Mouse (Mus musculus): ENCODE results near the gene Igfbp1.
A peak's percentile ranks its signal among the peaks of the same experiment; 100 is the strongest.

Gene Igfbp1

GRCm38 (mm10) chr11:7197491-7197941 is at the start of gene Igfbp1:
Igfbp1 (plus strand) TSS chr11:7197782.
- DNase-seq, result no peak

- no peak for DNase-seq
Observed at GRCm38 (mm10) chr11:7147945-7148344, 49.6 kb upstream of the Igfbp1 start.

DNA sequence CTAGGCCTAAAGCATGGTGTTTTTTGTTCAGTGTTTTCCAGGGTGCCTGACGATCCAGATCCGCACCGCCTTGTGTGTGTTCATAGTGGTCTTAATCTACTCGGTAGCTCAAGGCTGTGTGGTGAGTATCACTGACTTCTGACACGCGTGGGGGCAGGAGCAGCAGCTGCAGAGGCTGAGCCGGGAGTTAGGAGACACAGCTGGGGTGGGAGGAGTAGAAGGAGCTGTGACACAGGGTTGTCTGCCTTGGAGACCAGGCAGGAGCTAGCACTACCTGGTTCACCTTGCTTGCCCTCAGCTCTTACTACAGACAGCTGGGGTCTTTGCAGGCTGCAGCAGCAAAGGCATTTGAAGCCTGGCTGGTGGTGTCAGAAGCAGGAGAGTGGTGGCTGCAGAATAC is 48.1 kb upstream of the Igfbp1 start:
- no peak for DNase-seq

DNA sequence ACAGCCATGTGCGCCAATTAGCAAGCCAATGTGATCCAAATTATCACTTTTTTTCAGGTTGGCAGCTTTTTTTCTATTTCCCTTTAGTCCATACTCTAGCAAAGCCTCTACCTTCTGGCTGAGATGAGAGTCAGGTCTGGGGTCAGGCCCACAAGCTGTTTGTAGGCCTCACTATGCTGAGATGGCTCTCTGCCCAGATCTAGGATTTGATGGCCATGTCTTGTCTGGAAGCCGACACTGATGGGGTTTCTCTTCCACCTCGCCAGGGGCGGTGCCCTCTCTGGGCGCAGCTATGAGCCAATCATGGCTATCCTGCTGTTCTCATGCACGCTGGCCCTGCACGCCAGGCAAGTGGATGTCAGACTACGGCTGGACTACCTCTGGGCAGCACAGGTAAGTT is 47.1 kb upstream of the Igfbp1 start:
- no peak for DNase-seq

GRCm38 (mm10) chr11:7152371-7152770 is 45.2 kb upstream of the Igfbp1 start:
- no peak for DNase-seq

DNA sequence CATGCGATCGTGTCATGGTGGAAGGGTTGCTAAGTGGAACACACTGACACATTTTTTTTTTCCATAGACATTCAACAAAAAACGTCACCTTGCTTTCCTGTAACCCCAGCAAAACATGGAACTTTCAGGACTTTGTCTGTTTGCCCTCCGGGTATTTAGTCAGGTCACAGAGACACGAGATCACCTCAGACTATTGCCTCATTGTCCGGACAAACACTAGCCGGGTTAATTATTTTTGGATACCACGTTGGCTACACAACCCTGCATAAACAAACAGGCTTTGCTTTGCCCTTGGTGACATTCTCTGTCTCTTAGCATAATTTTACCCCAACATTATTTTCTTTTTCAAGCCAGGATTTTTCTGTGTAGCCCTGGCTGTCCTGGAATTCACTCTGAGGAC is 44.5 kb upstream of the Igfbp1 start:
- no peak for DNase-seq

DNA sequence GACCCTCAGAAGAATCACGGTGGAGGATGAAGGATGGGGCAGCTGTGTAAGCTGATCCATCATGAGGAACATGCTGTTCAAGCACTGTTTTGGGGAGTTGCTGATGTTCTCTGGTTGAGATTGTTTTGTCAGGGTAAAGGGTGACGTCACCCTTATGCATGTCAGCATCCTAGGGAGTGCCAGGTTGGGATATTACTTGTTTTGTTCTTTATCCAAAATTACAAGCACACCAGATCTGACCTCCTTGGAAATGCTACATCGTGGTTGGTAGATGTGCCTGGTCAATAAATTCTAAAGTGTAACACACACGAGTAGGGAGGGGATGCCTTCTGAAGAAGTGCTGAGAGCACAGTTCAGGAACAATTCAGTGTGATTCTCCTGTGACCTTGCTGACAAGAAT is 41.2 kb upstream of the Igfbp1 start:
- DNase-seq, result no peak

GRCm38 (mm10) chr11:7158196-7158595 is 39.4 kb upstream of the Igfbp1 start:
- DNase-seq, result no peak

DNA sequence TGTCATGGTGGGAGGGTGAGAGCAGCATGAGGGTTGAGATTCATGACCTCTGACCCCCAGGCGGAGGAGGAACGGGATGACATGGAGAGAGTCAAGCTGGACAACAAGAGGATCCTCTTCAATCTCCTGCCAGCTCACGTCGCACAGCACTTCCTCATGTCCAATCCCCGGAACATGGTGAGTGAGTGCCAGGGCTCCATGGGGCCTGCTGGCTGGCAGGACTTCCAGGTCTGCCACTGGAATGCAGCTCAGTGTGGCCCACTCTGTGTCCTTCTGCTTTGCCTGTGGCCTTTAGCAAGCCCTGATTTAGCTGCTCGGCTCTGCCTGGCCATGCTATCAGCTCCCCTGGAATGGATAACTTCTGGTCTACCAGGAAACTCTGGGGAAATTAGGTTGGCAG is 37.4 kb upstream of the Igfbp1 start:
- DNase-seq, result no peak

GRCm38 (mm10) chr11:7160637-7161101 is 36.9 kb upstream of the Igfbp1 start:
- DNase-seq, result no peak

- peak; percentile 26 for DNase-seq
Observed at GRCm38 (mm10) chr11:7161502-7162174, 35.9 kb upstream of the Igfbp1 start.

GRCm38 (mm10) chr11:7164416-7164815 is 33.2 kb upstream of the Igfbp1 start:
- no peak for DNase-seq

DNA sequence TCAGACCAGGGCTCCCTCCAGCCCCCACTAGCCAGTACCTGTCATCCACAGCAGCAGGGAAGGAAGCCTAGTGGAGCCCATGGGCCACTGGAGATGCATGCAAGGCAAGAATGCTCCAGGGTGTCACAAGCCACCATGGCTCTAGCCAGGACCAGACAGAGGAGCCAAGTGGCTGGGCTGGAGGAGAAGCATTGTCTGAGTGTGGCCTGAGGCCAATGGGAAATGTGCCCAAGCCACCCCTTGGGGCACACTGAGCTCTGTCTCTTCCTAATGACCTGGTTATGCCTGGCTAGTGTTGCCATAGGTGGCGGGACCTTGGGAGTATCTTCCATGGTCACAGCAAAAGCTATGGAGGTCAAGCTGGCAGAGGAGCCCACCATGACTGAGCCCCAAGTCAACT is 27.9 kb upstream of the Igfbp1 start:
- no peak for DNase-seq

GRCm38 (mm10) chr11:7173664-7174063 is 23.9 kb upstream of the Igfbp1 start:
- DNase-seq, result no peak

DNA sequence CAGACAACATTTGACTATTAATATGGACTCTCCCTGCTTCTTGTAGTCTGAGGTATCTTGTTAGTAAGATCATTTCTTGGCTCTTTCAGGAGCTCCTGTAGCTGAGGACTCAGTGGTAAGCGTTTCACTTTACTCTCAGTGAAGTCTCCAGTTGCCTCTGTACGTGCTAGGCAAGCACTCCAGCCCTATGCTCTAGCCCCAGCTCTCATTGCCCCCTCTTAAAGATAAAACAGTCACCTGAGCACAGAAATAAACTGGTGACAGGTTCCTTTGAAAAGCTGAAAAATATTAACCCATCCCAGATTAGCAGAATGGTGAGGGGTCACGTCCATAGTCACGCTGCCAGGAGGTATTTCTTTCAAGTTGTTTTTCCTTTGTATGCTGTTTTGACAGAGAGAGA is 18.9 kb upstream of the Igfbp1 start:
- DNase-seq, result no peak

GRCm38 (mm10) chr11:7179276-7179675 is 18.3 kb upstream of the Igfbp1 start:
- no peak for DNase-seq

DNA sequence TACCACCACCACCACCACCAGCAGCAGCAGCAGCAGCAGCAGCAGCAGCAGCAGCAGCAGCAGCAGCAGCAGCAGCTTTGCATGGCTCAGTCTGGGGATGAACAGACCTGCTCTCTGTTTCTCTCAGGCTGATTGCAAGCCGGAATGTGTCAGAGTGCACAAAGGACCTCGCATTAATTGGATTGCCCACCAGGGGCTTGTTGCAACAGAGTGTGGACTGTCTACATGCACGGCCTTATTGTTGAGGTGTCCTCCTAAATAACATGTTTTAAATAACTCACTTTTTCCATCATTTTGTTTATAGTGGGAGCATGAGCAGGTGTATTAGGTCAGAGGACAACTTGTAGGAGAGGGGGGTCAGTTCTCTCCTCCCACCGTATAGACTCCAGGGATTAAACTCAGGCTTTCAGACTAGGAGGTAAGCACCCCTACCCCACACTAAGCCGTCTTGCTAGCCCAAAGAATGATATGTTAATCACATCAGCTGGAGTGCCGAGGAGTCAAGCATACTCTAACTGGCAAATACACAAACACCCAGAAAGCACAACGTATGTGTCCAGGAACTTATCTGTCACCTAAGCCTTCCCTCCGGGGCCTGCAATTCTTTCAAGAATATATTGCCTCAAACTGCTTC is 15.1 kb upstream of the Igfbp1 start:
- no peak for DNase-seq

DNA sequence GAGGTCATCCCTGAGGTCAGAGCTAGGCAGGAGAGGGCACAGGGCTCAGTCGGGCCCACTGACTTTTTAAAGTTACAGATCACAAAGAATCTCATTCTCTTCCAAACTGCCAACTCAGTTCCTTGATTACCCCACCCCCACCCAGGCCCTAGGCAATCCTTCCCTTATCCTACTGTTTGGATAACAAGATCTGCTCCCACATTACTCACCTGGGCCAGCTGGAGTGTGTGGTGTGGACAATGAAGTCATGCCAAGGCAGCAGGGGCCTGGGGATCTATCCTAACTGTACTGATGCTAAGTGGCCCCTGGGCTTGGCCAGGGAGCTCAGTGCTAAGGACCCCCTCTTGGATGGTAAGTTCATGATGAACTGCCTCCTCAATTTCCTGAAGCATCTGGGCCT is 13.2 kb upstream of the Igfbp1 start:
- no peak for DNase-seq

- no peak for DNase-seq
Observed at GRCm38 (mm10) chr11:7187472-7187871, 10.1 kb upstream of the Igfbp1 start.

DNA sequence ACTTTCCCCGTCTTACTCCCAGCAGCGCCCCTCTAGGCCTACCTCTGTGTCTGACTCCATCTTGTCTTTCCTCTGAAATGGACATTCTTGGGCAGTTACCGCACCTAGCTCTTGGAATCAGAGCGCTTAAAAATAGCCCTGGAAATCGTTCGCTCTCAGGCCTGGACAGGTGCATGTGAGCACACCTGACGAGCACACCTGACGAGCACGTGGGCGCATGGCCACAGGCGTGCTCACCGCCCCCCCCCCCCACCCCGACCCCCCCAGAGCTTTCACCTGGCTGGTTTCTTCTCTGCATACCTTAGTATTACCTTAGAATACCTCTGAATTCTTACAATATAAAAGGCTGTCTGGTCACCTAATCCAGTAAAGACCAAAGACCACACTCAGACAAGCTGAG is 9.1 kb upstream of the Igfbp1 start, which contains the start of gene Gm11985:
Gene Gm11985 (minus strand): TSS at position 101 of the 400 bp plus-strand sequence.
- no peak for DNase-seq

- DNase-seq, result no peak
Observed at GRCm38 (mm10) chr11:7192710-7193109, 4.9 kb upstream of the Igfbp1 start.

DNA sequence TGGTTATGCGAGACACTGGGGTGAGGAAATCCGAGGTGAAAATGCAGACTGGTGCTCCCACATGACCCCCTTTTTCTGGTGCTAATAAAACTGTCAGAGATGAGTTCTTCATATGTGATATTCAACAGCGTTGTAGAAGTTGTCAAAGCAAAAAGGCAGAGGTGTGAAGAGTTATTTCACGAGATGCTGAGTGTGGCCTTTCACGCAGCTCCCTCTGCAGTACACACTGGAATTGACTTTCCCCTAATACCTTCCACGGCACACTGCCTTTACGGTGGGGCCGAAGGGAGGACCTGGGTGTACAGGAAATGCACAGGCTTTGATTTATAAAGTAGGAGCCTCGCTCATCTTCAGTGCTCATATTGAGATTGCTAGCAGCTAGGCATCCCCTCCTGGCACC is 4.4 kb upstream of the Igfbp1 start:
- no peak for DNase-seq

GRCm38 (mm10) chr11:7194432-7195311 is 2.9 kb upstream of the Igfbp1 start:
- DNase-seq, result no peak

- no peak for DNase-seq
Observed at GRCm38 (mm10) chr11:7195312-7195685, 2.3 kb upstream of the Igfbp1 start.

Measured in right cerebral cortex, adult 18-20 months (tissue).